Mouse (Mus musculus) embryonic facial prominence, embryonic 11.5 days (tissue): ENCODE measurements at regions not wholly inside any gene's neighbourhood (a gene's known extent, or its start where the extent isn't known, plus 50 kb on each side); places are given as distances from the start of the nearest gene placed in this dataset.
A peak's percentile ranks its signal among the peaks of the same experiment; 100 is the strongest.

ENCODE experiments used
- ATAC-seq: fragments of 200-750 bp; cut with Nextera tagmentation; replicated peaks from 2 replicates; pipeline ENCODE4 v1.8.0; 2017; ENCODE audit warnings: low read depth; ENCODE audit not compliant: insufficient number of reproducible peaks, low FRiP score, low TSS enrichment
- DNase-seq: peaks from one replicate; pipeline ENCODE4 v3.0.0-alpha.2; 2015; ENCODE audit warnings: low spot score
- H3K27ac ChIP-seq: fragments of 300-500 bp; sonication (generic); replicated peaks from 2 replicates; pipeline ENCODE4 v1.5.1; 2014; ENCODE audit warnings: mild to moderate bottlenecking, low read depth, low read length, control low read depth
- H3K27me3 ChIP-seq: fragments of 300-500 bp; sonication (generic); 2 replicates; pipeline ENCODE4 v1.6.1; 2014; ENCODE audit warnings: mild to moderate bottlenecking, low read length, moderate library complexity, mixed read lengths; ENCODE audit not compliant: control insufficient read depth, insufficient read depth
- H3K36me3 ChIP-seq: fragments of 300-500 bp; sonication (generic); replicated peaks from 2 replicates; pipeline ENCODE4 v1.6.1; 2014; ENCODE audit warnings: low read depth, mild to moderate bottlenecking, low read length, moderate library complexity, mixed read lengths; ENCODE audit not compliant: control insufficient read depth, insufficient read depth
- H3K4me1 ChIP-seq: fragments of 300-500 bp; sonication (generic); 2 replicates; pipeline ENCODE4 v1.6.1; 2014; ENCODE audit warnings: low read length, mixed read lengths; ENCODE audit not compliant: control insufficient read depth, insufficient read depth
- H3K4me2 ChIP-seq: fragments of 300-500 bp; sonication (generic); 2 replicates; pipeline ENCODE4 v1.6.1; 2014; ENCODE audit warnings: low read depth, mild to moderate bottlenecking, control low read depth, low read length, moderate library complexity
- H3K4me3 ChIP-seq: fragments of 300-500 bp; sonication (generic); 2 replicates; pipeline ENCODE4 v1.5.1; 2014; ENCODE audit warnings: low read depth, low read length, control low read depth
- H3K9ac ChIP-seq: fragments of 300-500 bp; sonication (generic); replicated peaks from 2 replicates; pipeline ENCODE4 v1.6.1; 2014; ENCODE audit warnings: mild to moderate bottlenecking, control low read depth, low read length
- H3K9me3 ChIP-seq: fragments of 300-500 bp; sonication (generic); replicated peaks from 2 replicates; pipeline ENCODE4 v1.6.1; 2016; ENCODE audit warnings: mild to moderate bottlenecking, low read length, inconsistent platforms, mixed read lengths; ENCODE audit not compliant: control insufficient read depth
- WGBS: fragments of 180-500 bp; shearing (Covaris S2); extraction: QIAGEN DNeasy Blood & Tissue Kit; methylation state at CpG from one replicate; pipeline ENCODE4 v1.1.7; 2014; 5-methylcytosine and 5-hydroxymethylcytosine counted together

GRCm38 (mm10) chr11:16559001-16559699 is 50.9 kb upstream of the Sec61g start:
- Histone ChIP-seq H3K4me3 (no peak overlapping the region), H3K36me3 (no peaks in the 10 kb centered on the region), H3K9me3 (no peaks in the 10 kb centered on the region), H3K27me3 (no peaks in the 10 kb centered on the region), H3K4me1 (no peaks in the 10 kb centered on the region), H3K27ac (0 out of 2 replicates have a peak overlapping the region, but pooled peaks have one; percentile 23), H3K4me2 (no peak overlapping the region), H3K9ac (no peak overlapping the region)
- WGBS: 16% methylated on average over 16 of the region's 16 CpGs
- ATAC-seq (peak; percentile 94), DNase-seq (peak; percentile 91)

GRCm38 (mm10) chr11:16561727-16562126 is 53.4 kb upstream of the Sec61g start:
- ATAC-seq: no peak
- Histone ChIP-seq H3K4me1 (no peaks in the 10 kb centered on the region), H3K4me3 (no peak overlapping the region), H3K4me2 (no peak overlapping the region), H3K9ac (no peak overlapping the region), H3K27me3 (no peaks in the 10 kb centered on the region), H3K9me3 (no peaks in the 10 kb centered on the region), H3K36me3 (no peaks in the 10 kb centered on the region), H3K27ac (no peak overlapping the region)
- WGBS: 79% methylated on average over 4 of the region's 4 CpGs
- DNase-seq: no peak

- no peak overlapping the region for H3K27ac ChIP-seq
- no peak overlapping the region for H3K4me2 ChIP-seq
- DNase-seq (no peak), ATAC-seq (no peak)
- H3K27me3 ChIP-seq: no peaks in the 10 kb centered on the region
- H3K4me1 ChIP-seq: peaks cover 3% of the 10 kb centered on the region; the same call in 1 of the 2 replicates
- H3K9ac ChIP-seq: no peak overlapping the region
- H3K36me3 ChIP-seq: no peaks in the 10 kb centered on the region
- no peaks in the 10 kb centered on the region for H3K9me3 ChIP-seq
- WGBS: 69% methylated on average over 4 of the region's 4 CpGs
- no peak overlapping the region for H3K4me3 ChIP-seq
These were observed 80.9 kb upstream of the Sec61g start for GRCm38 (mm10) chr11:16589085-16589680.

GRCm38 (mm10) chr11:16590541-16590940 is 82.3 kb upstream of the Sec61g start:
- Histone ChIP-seq H3K9ac (no peak overlapping the region), H3K4me3 (no peak overlapping the region), H3K27ac (no peak overlapping the region), H3K4me1 (peaks cover 3% of the 10 kb centered on the region; the same call in 1 of the 2 replicates), H3K9me3 (no peaks in the 10 kb centered on the region), H3K4me2 (no peak overlapping the region), H3K36me3 (no peaks in the 10 kb centered on the region), H3K27me3 (no peaks in the 10 kb centered on the region)
- WGBS: 57% methylated on average over 4 of the region's 4 CpGs
- ATAC-seq: no peak
- no peak for DNase-seq

GRCm38 (mm10) chr11:16591471-16591921 is 83.2 kb upstream of the Sec61g start:
- DNase-seq (peak; percentile 80), ATAC-seq (peak; percentile 98)
- Histone ChIP-seq H3K36me3 (no peaks in the 10 kb centered on the region), H3K4me2 (no peak overlapping the region), H3K27me3 (no peaks in the 10 kb centered on the region), H3K27ac (peak overlapping the region; percentile 66), H3K4me3 (no peak overlapping the region), H3K9ac (no peak overlapping the region), H3K4me1 (peaks cover 3% of the 10 kb centered on the region; the same call in 1 of the 2 replicates), H3K9me3 (no peaks in the 10 kb centered on the region)
- 0% methylated on average over 7 of the region's 7 CpGs for WGBS

- peak overlapping the region; percentile 66 for H3K27ac ChIP-seq
- H3K9ac ChIP-seq: no peak overlapping the region
- WGBS: 68% methylated on average over 4 of the region's 4 CpGs
- no peaks in the 10 kb centered on the region for H3K27me3 ChIP-seq
- DNase-seq: no peak
- H3K4me2 ChIP-seq: no peak overlapping the region
- H3K4me1 ChIP-seq: peaks cover 3% of the 10 kb centered on the region; the same call in 1 of the 2 replicates
- H3K4me3 ChIP-seq: no peak overlapping the region
- no peak; the same call in 1 of the 2 replicates for ATAC-seq
- no peaks in the 10 kb centered on the region for H3K9me3 ChIP-seq
- no peaks in the 10 kb centered on the region for H3K36me3 ChIP-seq
These were observed 83.7 kb upstream of the Sec61g start for GRCm38 (mm10) chr11:16592006-16592405.

DNA sequence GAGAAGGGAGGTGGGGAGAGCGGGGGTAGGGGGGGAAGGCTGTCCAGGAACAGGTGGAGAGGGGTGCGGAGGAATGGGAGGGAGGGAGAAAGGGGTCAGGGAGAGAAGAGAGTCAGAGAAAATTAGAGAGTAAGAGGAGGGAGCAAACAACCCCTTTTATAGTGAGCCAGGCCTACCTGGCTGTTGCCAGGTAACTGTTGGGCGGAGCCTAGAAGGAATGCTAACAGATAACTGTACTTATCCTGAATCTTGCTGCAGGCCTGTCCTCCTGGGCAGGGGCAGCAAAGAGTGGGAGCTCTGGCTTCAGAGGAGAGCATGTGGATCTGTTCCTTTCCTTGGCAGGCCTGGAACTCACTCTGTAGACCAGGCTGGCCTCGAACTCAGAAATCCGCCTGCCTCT is 84.5 kb upstream of the Sec61g start:
- peaks cover 3% of the 10 kb centered on the region; the same call in 1 of the 2 replicates for H3K4me1 ChIP-seq
- no peak overlapping the region for H3K27ac ChIP-seq
- 94% methylated on average over 5 of the region's 5 CpGs for WGBS
- no peak for ATAC-seq
- H3K4me2 ChIP-seq: no peak overlapping the region
- H3K9ac ChIP-seq: no peak overlapping the region
- no peak for DNase-seq
- H3K9me3 ChIP-seq: no peaks in the 10 kb centered on the region
- no peak overlapping the region for H3K4me3 ChIP-seq
- H3K27me3 ChIP-seq: no peaks in the 10 kb centered on the region
- no peaks in the 10 kb centered on the region for H3K36me3 ChIP-seq

GRCm38 (mm10) chr11:16594832-16595231 is 86.5 kb upstream of the Sec61g start:
- H3K27me3 ChIP-seq: no peaks in the 10 kb centered on the region
- peaks cover 3% of the 10 kb centered on the region; the same call in 1 of the 2 replicates for H3K4me1 ChIP-seq
- WGBS: 79% methylated on average over 1 of the region's 1 CpGs

More at GRCm38 (mm10) chr11:16594832-16595231, 86.5 kb upstream of the Sec61g start:
- Histone ChIP-seq H3K4me2 (no peak overlapping the region), H3K36me3 (no peaks in the 10 kb centered on the region), H3K9me3 (no peaks in the 10 kb centered on the region), H3K9ac (no peak overlapping the region), H3K27ac (no peak overlapping the region), H3K4me3 (no peak overlapping the region)
- no peak for DNase-seq
- no peak for ATAC-seq
